17 mouse cellular contexts compared by ENCODE assay signal in genomic region chr16:94164978-94165377, GRCm38 (mm10).
A peak's percentile ranks its signal among the peaks of the same experiment; 100 is the strongest.
DNase-seq lines count a peak whose midpoint lies in the region; ATAC-seq lines count a peak whose summit lies in the region.
"Had no signal": no experiment of that assay in that cellular context is flagged by ENCODE, and none has a peak within 500 bp of the region (broad histone marks: within the 10 kb centered on the region; RNA-seq: fewer than 3 reads in every experiment).

No protein-coding gene starts in this region.

- no peak overlapping the region for H3K4me3 ChIP-seq in forebrain, embryonic 10.5 days
- H3K4me3 ChIP-seq in forebrain, embryonic 12.5 days (replicated peaks), result no peak overlapping the region
- H3K4me3 ChIP-seq in neural tube, embryonic 11.5 days (ENCODE audit: low read depth, low read length), result no peak overlapping the region
- no peak overlapping the region for H3K4me3 ChIP-seq in midbrain, embryonic 11.5 days (ENCODE audit: low read depth, low read length)
- H3K4me3 ChIP-seq: embryonic facial prominence, embryonic 15.5 days; gastrocnemius, adult 2 months; heart, embryonic 15.5 days; megakaryocyte, embryonic 14.5 days; stomach, embryonic 15.5 days had no signal

- peak overlapping the region; percentile 36; the same call in 1 of the 2 replicates for H3K27ac ChIP-seq in forebrain, embryonic 10.5 days
- no peak overlapping the region for H3K27ac ChIP-seq in forebrain, embryonic 12.5 days
- peak overlapping the region; percentile 27; the same call in 1 of the 2 replicates for H3K27ac ChIP-seq in neural tube, embryonic 11.5 days (ENCODE audit: low read depth, low read length)
- no peak overlapping the region; the same call in 1 of the 2 replicates for H3K27ac ChIP-seq in midbrain, embryonic 11.5 days (ENCODE audit: low read depth, low read length)
- H3K27ac ChIP-seq: embryonic facial prominence, embryonic 15.5 days; gastrocnemius, adult 2 months; heart, embryonic 15.5 days; stomach, embryonic 15.5 days had no signal

- DNase-seq in forebrain, embryonic 10.5 days (ENCODE audit: extremely low spot score, low spot score), result no peak
- no peak for DNase-seq in neural tube, embryonic 11.5 days (ENCODE audit: low spot score)
- DNase-seq in neural tube, embryonic 10.5 days (ENCODE audit: extremely low spot score, low spot score), result no peak
- DNase-seq in midbrain, embryonic 11.5 days (ENCODE audit: low spot score, missing footprints), result no peak
- no peak for DNase-seq in thymus, postnatal 4 days
- DNase-seq in right cerebral cortex, postnatal 25 days, result no peak
- DNase-seq in kidney, adult 11 months, result no peak
- DNase-seq: cerebellum, adult 18-20 months; gastrocnemius, adult 2 months; kidney, adult 8-10 months; lung, adult 18-20 months; right cerebral cortex, postnatal 4 days had no signal

- H3K9ac ChIP-seq in forebrain, embryonic 12.5 days, result no peak overlapping the region
- no peak overlapping the region for H3K9ac ChIP-seq in neural tube, embryonic 11.5 days (ENCODE audit: low read length)
- H3K9ac ChIP-seq in midbrain, embryonic 11.5 days (ENCODE audit: low read length), result no peak overlapping the region
- H3K9ac ChIP-seq: embryonic facial prominence, embryonic 15.5 days; heart, embryonic 15.5 days; stomach, embryonic 15.5 days had no signal

- H3K27me3 ChIP-seq in forebrain, embryonic 10.5 days (ENCODE audit: poor library complexity, severe bottlenecking), result peaks cover 89% of the 10 kb centered on the region
- peaks cover 71% of the 10 kb centered on the region for H3K27me3 ChIP-seq in forebrain, embryonic 12.5 days
- no peaks in the 10 kb centered on the region for H3K27me3 ChIP-seq in neural tube, embryonic 11.5 days (ENCODE audit: control insufficient read depth, insufficient read depth, low read length)
- H3K27me3 ChIP-seq in midbrain, embryonic 11.5 days (ENCODE audit: control insufficient read depth, insufficient read depth, low read length), result peaks cover 43% of the 10 kb centered on the region
- H3K27me3 ChIP-seq: embryonic facial prominence, embryonic 15.5 days; heart, embryonic 15.5 days; stomach, embryonic 15.5 days had no signal

- no peak overlapping the region for H3K4me2 ChIP-seq in forebrain, embryonic 12.5 days
- H3K4me2 ChIP-seq in neural tube, embryonic 11.5 days (ENCODE audit: low read depth), result no peak overlapping the region
- no peak overlapping the region for H3K4me2 ChIP-seq in midbrain, embryonic 11.5 days
- H3K4me2 ChIP-seq: embryonic facial prominence, embryonic 15.5 days; stomach, embryonic 15.5 days had no signal

- WGBS in forebrain, embryonic 10.5 days, result 30% methylated on average over 5 of the region's 5 CpGs
- WGBS in forebrain, embryonic 12.5 days, result 41% methylated on average over 5 of the region's 5 CpGs
- 50% methylated on average over 5 of the region's 5 CpGs for WGBS in neural tube, embryonic 11.5 days
- WGBS in midbrain, embryonic 11.5 days, result 26% methylated on average over 5 of the region's 5 CpGs

- ATAC-seq in forebrain, embryonic 12.5 days (ENCODE audit: low FRiP score), result no peak
- no peak for ATAC-seq in neural tube, embryonic 11.5 days (ENCODE audit: insufficient read depth, low FRiP score, low TSS enrichment)
- 0 out of 2 replicates have a peak, but pooled peaks have one; percentile 38 for ATAC-seq in midbrain, embryonic 11.5 days (ENCODE audit: low FRiP score)

- H3K9me3 ChIP-seq in forebrain, embryonic 10.5 days, result no peaks in the 10 kb centered on the region
- no peaks in the 10 kb centered on the region for H3K9me3 ChIP-seq in forebrain, embryonic 12.5 days
- no peaks in the 10 kb centered on the region for H3K9me3 ChIP-seq in neural tube, embryonic 11.5 days (ENCODE audit: control insufficient read depth, low read length)
- H3K9me3 ChIP-seq in midbrain, embryonic 11.5 days (ENCODE audit: control insufficient read depth, low read length), result no peaks in the 10 kb centered on the region
- H3K9me3 ChIP-seq: embryonic facial prominence, embryonic 15.5 days; heart, embryonic 15.5 days; megakaryocyte, embryonic 14.5 days; stomach, embryonic 15.5 days had no signal

- H3K36me3 ChIP-seq in forebrain, embryonic 10.5 days (replicated peaks), result no peaks in the 10 kb centered on the region
- H3K36me3 ChIP-seq in forebrain, embryonic 12.5 days (replicated peaks), result no peaks in the 10 kb centered on the region
- no peaks in the 10 kb centered on the region for H3K36me3 ChIP-seq in neural tube, embryonic 11.5 days (ENCODE audit: control insufficient read depth, insufficient read depth, low read length)
- H3K36me3 ChIP-seq in midbrain, embryonic 11.5 days (ENCODE audit: control insufficient read depth, insufficient read depth, low read length), result no peaks in the 10 kb centered on the region
- H3K36me3 ChIP-seq: embryonic facial prominence, embryonic 15.5 days; heart, embryonic 15.5 days; stomach, embryonic 15.5 days had no signal

- peaks cover 51% of the 10 kb centered on the region for H3K4me1 ChIP-seq in forebrain, embryonic 10.5 days
- H3K4me1 ChIP-seq in forebrain, embryonic 12.5 days, result peaks cover 26% of the 10 kb centered on the region
- H3K4me1 ChIP-seq in neural tube, embryonic 11.5 days (ENCODE audit: control insufficient read depth, insufficient read depth, low read length), result 0 out of 2 replicates have a peak, but pooled peaks cover 5% of the 10 kb centered on the region
- peaks cover 15% of the 10 kb centered on the region for H3K4me1 ChIP-seq in midbrain, embryonic 11.5 days (ENCODE audit: control insufficient read depth, insufficient read depth, low read length)

Comparison
In these comparisons a context has a peak if more than half of its experiments do, and no peak if none do; other contexts are left out.
1. H3K27ac ChIP-seq: peak in forebrain, embryonic 10.5 days (single experiment) and neural tube, embryonic 11.5 days (single experiment); none in forebrain, embryonic 12.5 days (single experiment) and midbrain, embryonic 11.5 days (single experiment).